Mouse (Mus musculus): ENCODE results near the gene Gmnc.
A peak's percentile ranks its signal among the peaks of the same experiment; 100 is the strongest.

Gmnc gene

DNA sequence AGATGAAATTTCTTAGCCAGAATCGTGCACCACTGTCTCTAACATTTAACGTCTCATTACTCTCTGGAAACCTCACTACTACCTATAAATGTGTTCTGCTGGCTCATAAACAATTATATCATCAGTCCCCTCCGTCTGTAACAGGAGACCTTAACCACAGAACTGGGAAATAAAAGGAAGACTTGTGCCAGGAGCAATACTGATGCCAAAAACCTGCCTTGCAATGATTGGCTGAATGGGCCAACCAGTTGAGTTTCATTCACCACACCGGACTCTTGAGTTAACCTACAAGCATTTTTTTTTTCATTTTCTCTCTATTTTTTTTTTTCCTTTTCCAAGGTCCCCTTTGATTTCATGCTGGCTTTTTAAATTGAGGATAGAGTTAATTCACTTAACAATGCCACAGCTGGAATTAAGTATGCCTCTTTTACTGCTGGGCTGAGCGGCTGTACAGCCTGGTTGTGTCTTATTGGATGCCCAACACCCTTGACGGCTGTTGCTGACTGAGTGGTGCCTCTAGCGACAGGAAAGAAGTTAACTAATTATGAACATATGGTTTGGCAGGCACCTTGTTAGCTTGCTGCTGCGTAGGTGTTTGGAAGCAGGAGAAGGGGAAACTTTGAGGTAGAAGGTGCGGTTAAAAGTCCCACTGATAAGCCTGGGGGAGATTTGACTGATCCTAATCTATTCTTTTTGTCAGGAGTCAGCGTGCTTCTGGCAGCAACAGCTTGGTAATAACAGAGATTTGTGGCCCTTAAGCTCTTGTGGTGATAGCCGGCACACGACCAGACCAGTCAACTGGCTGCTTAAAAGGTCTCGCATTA is at the start of gene Gmnc:
Gene Gmnc (minus strand): TSS at position 176 of the 824 bp plus-strand sequence.
- DNase-seq (ENCODE audit: low spot score), result no peak

DNA sequence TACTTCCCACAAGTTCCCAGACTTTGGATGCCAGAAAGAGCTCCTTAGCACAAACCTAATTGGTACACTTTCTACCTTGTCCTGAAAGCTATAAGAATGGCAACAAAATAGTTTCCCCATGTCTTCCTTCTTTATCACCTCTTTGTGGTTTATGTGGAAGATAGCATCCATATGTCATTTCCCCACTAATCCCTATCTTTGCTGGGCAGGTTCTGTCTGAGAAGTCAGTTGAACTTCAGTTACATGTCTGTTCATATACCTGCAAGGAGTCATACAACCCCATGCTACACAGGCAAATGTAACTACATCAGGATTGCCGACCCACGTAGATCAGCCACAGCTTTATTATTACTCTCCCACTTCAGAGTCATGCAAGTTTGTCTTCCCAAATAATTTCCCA is 35.8 kb upstream of the Gmnc start:
- no peak for DNase-seq (ENCODE audit: low spot score)

DNA sequence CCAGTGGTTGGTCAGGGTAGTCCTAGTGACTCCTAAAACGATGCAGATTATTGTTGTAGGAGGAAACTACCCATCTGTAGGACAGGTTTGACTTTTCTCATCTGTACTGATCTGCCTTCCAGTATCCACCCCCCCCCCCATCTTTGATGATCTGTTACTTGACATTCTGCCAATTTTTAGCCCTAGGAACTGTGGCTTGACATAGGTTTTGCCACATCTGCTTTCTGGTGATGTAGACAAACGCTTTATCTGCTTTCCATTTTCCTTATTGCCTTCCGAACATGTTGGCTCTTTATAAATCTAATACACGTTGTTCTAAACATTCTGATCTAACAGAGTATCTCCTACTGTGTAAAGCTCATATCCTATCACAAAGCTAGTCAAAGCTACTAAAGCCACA is 34.8 kb upstream of the Gmnc start:
- DNase-seq (ENCODE audit: low spot score), result no peak

DNA sequence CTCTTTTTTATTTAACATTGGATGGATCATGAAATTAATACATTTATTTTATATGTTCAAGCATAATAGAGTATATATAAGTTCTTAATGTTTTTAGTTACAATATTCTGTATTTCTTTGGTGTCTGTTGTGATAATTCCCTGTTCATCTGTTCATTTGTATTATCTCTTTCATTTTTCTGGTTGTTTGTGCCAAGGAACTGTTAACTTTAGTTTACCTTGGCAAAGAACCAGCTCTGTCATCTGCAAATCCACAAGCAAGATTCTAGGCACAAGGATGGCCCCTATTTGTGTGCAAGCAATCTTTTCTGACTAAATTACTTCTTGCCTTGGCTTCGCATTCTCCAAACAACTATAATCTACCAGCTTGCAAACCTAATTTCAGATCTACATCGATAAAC is 31.3 kb upstream of the Gmnc start:
- no peak for DNase-seq (ENCODE audit: low spot score)

DNA sequence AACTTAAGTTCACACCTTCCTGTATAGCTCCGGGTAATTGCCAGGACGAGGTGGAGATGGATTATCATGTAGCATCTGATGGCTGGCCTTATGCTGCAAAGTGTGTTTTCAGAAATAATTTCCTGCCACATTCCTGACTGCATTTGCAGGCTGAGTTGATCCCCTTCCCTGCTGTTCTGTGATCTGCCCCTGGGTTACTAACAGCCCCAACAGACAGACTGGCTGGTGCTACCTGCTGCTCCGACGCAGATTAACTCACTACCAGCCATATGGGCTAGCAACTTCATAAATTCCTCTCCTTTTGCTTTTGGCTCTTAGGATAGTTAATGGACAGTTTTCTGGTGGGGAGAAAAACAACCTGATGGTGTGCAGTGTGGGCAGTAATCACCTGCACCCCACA is 25.9 kb upstream of the Gmnc start:
- no peak for DNase-seq (ENCODE audit: low spot score)

DNA sequence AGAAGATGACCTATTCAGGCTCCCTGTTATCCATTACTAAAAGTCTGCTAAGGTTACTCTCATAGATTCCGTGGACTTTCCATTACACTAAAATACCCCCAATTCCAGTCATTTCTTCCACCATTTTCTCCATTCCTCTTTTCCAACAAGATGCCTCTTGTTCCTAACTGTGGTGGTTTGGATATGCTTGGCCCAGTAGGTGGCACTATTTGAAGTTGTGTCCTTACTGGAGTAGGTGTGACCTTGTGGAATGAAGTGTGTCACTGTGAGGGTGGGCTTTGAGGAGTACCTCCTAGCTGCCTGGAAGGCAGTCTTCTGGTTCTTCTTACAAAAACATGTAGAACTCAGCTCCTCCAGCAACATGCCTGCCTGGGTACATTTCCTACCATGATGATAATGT is 11.3 kb upstream of the Gmnc start:
- no peak for DNase-seq (ENCODE audit: low spot score)

DNA sequence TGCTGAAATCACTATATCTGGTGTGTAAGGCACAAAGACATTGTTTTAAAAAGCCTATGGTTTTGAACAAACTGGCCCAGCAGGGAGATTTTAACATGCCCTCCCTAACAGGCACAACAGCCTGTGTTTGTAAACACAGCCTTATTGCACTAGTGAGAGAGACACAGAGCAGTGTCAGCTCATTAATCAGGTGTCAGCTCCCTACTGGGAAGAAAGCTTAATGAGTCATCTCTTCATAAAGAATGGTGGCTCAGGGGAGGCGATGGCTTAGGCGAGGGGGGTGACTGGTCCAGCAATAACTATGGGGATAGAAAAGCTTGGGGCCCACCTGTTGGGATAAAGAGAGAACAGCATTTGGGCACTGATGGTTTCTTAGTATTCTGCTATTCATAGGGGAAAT is 8.1 kb upstream of the Gmnc start:
- DNase-seq (ENCODE audit: low spot score), result no peak

DNA sequence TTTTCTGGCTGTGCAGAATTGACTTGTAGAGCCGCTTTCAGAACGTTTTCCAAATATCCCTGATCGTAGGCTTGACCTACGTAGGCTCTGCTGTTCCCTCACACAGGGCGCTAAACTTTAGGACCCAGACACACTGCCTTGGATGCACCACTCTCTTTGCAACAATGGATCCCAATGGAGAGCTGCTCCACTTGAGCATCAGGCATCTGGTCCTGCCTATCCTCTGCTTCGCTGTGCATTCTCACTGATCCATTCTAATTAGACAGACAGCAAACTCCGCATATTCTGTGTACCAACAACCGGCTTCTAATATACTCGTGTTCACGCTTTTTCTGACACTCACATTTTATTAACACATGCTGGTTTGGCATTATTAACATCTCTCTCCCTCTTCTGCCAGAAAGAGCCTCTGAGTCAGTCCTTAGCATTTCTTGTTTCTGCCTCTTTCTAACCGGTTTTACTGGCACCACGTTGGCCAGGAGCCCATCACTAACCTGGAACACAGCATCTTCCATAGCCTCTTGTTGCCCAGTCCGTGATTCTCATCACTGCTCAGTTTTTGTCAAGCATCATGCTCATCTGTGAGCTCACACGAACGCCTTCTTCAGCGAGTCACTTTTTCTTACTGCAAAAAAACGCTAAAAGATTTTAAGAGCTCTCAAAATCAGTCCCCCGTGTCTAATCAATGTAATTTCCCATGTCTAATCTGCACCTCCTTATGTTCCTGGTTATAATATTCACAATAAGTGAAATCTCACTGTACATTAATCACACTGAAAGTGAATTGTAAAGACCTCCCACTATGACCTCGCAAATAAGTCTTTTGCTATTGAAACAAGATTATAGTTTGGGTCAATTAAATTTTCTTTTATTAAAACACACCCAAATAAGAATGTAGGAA is 1.8 kb downstream of the Gmnc start:
- DNase-seq (ENCODE audit: low spot score), result no peak

DNA sequence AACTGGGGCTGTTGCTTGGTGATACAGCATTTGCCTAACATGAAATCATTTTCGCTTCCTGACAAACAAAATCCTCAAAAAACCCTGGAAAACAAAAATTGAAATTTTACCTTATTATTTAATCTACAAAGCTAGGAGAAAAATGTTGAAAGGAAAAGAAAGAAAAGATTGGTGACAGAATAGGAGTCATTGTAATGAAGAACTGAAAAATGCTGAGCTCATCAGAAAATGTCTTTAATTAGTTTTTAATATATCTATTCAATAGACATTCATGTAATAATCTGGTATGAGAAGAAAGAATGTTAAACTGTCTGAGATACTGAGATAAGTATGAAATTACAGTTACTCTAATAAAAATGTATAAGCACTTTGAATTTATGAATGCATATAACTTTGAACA is 3.3 kb downstream of the Gmnc start:
- no peak for DNase-seq (ENCODE audit: low spot score)

DNA sequence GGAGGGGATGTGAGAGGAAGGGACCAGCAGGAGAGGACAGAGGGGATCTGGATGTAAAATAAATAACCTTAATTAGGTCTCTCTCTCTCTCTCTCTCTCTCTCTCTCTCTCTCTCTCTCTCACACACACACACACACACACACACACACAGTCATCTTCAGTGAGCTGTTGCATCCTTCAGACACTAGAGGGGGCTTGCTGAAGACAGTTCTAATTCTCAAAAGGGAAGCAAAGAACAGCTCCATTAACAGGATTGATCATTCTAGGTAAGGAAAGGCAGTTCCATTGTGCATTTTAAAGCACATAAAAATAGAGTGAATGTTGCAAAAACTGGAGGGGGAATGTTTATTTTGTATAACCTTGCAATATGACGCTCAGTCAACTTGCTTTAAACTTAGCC is 5.7 kb downstream of the Gmnc start:
- no peak for DNase-seq (ENCODE audit: low spot score)

DNA sequence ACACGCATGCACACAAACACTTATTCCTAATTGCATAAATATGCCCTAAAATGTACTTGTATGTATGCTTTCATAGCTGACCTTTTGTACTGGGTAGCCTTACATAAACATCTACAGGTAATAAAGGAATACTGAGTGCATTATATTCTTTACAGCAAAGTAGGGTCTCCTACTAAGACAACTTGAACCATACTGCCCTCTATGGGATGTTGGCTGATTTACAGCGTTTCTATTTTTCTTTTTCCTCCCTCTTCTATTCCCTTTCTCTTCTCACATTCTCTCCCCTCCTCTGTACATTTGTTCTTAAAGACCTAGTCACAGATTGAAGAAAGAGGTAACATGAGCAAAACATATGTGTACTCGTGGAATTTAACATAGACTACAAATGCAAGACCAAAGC is 9.3 kb downstream of the Gmnc start:
- no peak for DNase-seq (ENCODE audit: low spot score)

DNA sequence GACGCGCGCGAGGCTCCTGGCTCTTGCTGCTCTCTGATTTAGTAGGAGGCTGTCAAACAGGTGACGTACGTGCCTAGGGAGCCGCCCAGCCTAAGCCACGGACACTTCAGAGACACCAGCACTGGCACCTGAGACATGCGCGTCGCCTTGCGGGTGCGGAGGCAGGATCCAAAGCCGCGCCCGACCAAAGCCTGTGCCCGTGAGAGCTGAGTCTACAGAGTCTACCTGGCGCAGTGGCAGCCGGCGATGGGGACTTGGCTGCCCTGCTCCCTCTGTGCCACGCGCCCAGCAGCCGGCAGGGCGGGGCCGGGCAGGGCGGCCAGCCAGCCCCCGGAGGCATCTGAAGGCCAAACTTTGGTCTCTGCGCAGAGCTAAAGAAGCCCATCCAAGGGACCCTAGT is 23.5 kb downstream of the Gmnc start:
- no peak for DNase-seq (ENCODE audit: low spot score)

DNA sequence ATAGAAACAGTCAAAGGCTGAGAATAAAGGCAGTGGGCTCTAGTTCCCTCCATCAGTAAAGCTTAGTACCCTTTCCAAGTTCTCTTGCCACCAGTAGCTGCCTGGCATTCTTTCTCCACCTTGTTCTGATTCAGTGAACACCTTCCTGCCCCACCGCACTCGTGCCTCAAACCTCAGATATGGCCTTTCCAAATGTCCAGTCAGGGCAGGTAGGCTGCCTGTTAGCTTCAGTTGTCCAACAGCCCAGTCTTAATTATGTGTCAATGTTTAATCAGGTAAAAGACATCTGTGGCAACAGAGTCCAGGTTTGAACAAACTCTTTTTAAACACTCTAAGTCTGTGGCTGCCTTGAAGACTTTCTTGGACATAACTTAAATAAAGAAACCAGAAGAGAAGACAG is 24.6 kb downstream of the Gmnc start:
- no peak for DNase-seq (ENCODE audit: low spot score)

DNA sequence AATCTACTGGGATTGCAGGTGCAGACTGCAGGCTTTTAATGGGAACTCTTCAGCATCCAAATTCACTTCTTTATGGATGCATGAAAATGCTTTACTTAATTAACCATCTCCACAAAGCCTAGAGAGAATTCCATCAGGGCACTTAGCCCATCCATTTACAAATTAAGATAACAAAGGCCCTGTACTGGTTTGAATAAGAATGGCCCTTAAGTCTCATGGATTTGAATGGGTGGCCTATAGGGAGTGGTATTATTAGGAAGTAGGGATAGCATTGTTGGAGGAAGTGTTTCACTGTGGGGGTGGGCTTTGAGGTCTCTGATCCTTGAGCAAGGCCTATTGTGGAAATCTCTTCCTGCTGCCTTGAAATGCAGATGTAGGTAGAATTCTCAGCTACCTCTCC is 29.5 kb downstream of the Gmnc start:
- no peak for DNase-seq (ENCODE audit: low spot score)

DNA sequence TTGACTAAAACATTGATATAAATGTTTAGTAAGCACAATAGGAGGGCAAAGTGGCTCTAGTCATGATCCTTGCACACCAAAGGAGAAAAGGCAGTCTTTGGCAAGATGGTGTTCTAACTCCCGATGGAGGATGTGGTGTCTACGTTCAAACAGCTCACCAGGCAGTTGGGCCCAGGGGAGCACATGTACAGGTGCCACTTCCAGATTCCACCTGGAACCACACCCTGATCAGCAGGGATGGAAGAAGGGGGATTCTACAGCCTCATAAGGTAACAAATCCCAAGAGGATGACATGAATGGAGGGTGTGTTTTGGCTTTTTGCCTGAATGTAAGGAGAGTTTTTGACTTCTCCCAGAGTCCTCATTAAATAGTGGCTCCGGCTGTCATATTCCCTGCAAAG is 39.9 kb downstream of the Gmnc start:
- no peak for DNase-seq (ENCODE audit: low spot score)

DNA sequence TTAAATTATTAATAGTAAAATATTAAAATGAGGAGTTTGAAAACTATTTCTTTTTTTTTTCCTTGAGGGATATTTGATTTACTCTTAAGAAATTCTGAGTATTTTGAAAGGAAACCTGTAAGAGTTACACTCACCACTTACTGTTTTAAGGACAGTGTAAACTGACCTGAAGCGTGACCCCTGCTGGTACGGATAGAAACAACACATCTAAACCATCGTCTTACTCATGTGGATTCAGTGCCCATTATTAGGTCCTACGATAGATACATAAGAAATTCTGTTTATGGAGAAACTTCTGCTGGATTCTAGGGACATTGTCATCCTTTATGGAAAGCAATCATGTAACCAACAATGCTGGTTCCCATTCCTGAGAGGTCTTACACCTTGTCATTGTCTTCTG is 41.2 kb downstream of the Gmnc start:
- no peak for DNase-seq (ENCODE audit: low spot score)

DNA sequence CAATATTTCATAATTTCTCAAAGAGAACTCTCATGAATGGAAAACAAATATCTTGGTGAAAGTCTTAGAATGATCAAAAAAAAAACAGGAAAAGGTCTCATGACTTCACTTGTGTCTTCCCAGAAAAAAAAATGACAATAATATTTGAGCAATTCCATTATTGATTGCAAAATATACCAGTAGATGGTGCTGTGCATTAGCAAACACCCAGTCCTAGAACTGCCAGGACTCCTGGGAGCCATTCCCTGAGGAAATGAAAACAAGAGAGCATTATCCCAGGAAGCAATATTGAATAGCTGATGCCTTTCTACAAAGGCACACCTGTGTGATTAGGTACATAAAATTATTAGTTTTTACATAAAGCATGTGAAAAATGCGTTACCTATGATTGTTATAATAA is 87.5 kb downstream of the Gmnc start:
- DNase-seq (ENCODE audit: low spot score), result no peak

DNA sequence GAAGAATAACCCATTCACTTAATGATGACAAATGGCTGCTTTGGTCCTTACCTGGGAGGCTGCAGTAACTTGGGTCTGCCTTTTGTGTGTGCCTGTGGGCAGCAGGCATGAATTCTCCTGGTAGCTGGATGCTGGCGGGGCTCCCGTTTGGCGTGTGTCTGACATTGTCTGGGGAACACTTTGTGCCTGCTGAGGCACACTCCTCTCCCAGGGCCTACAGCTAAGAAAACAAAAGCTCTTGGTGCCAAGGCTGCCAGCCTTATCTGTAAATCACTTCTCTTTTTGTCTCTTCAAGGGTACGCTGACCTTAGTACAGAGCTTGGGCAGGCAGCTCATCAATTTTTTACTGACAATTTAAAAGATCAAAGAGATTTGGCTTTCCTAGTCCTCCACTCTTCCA is 90.0 kb downstream of the Gmnc start:
- DNase-seq (ENCODE audit: low spot score), result no peak

DNA sequence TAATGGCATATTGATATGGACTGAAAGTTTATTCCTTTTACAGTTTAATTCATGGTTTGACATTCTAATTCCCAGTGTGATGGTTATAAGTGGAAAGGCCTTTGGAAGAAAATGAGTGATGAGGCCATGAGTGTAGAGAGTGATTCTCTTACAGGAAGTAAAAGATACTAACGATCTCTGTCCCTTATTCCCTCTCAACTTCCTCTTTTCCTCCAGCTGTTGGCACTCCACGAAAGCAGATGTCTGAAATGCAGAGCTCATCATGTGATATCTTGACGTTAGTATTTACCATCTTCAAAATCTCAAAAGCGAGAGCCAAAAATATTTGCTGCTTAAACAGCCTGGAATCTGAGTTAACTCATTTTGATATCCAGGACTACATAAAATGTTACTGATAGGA is 105.1 kb downstream of the Gmnc start:
- no peak for DNase-seq (ENCODE audit: low spot score)

DNA sequence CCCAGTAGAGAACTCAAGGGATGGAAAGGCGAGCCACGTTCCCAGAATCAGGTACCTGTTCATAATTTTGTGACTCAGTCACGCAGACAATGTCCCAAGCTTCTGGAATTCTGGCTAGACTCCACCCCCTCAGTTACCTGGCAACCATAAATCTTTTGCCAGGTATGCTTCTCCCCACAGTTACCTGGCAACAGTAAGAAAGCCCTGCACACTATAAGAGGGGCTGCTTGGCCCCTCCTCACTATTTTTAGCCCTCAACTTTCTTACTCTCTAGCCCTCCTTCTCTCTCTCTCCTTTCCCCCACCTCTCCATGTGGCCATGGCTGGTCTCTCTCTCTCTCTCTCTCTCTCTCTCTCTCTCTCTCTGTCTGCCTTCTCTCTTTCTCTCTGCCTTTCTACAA is 114.6 kb downstream of the Gmnc start:
- DNase-seq (ENCODE audit: low spot score), result peak; percentile 0

Data from T-cell, adult 2 months (primary cell).